Mouse (Mus musculus) limb, embryonic 14.5 days (tissue): Measurements from ENCODE around the gene Ackr3. TPM values are rescaled to one million over a fixed set of nuclear protein-coding genes. Genes with fewer than 3 reads are reported as not detected.

Experiments
- ATAC-seq: fragments of 200-750 bp; cut with Nextera tagmentation; 2 replicates; pipeline ENCODE4 v1.8.0; 2017; ENCODE audit warnings: low read depth, moderate number of reproducible peaks, moderate TSS enrichment; ENCODE audit not compliant: low FRiP score
- DNase-seq: peaks from one replicate; pipeline ENCODE4 v3.0.0-alpha.2; 2015; ENCODE audit warnings: low spot score
- H3K27ac ChIP-seq: fragments of 300-500 bp; sonication (generic); replicated peaks from 2 replicates; pipeline ENCODE4 v1.5.1; 2014; ENCODE audit warnings: low read depth, mild to moderate bottlenecking, low read length, moderate library complexity, mixed read lengths
- H3K27me3 ChIP-seq: fragments of 300-500 bp; sonication (generic); 2 replicates; pipeline ENCODE4 v1.6.1; 2014; ENCODE audit warnings: low read length, mixed read lengths; ENCODE audit not compliant: control insufficient read depth, insufficient read depth
- H3K36me3 ChIP-seq: fragments of 300-500 bp; sonication (generic); 2 replicates; pipeline ENCODE4 v1.6.1; 2014; ENCODE audit warnings: mild to moderate bottlenecking, low read length, moderate library complexity, mixed read lengths; ENCODE audit not compliant: control insufficient read depth, insufficient read depth
- H3K4me1 ChIP-seq: fragments of 300-500 bp; sonication (generic); 2 replicates; pipeline ENCODE4 v1.6.1; 2014; ENCODE audit warnings: antibody characterized with exemption, low read length, mixed read lengths; ENCODE audit not compliant: control insufficient read depth, insufficient read depth
- H3K4me2 ChIP-seq: fragments of 300-500 bp; sonication (generic); replicated peaks from 2 replicates; pipeline ENCODE4 v1.6.1; 2014; ENCODE audit warnings: low read depth, mild to moderate bottlenecking, low read length, moderate library complexity; ENCODE audit not compliant: severe bottlenecking
- H3K4me3 ChIP-seq: fragments of 300-500 bp; sonication (generic); replicated peaks from 2 replicates; pipeline ENCODE4 v1.5.1; 2014; ENCODE audit warnings: low read length
- H3K9ac ChIP-seq: fragments of 300-500 bp; sonication (generic); 2 replicates; pipeline ENCODE4 v1.6.1; 2014; ENCODE audit warnings: mild to moderate bottlenecking, low read depth, low read length, moderate library complexity; ENCODE audit not compliant: severe bottlenecking
- H3K9me3 ChIP-seq: fragments of 300-500 bp; sonication (generic); 2 replicates; pipeline ENCODE4 v1.6.1; 2016; ENCODE audit warnings: low read length; ENCODE audit not compliant: control insufficient read depth
- POLR2A ChIP-seq: fragments of 200-500 bp; IDR thresholded peaks from 2 replicates; pipeline ENCODE4 v1.8.0; 2012; ENCODE audit warnings: inconsistent platforms, mild to moderate bottlenecking, moderate library complexity, borderline replicate concordance; ENCODE audit not compliant: insufficient read depth, insufficient read length; ENCODE audit errors: extremely low read depth
- WGBS: fragments of 180-500 bp; shearing (Covaris S2); extraction: QIAGEN DNeasy Blood & Tissue Kit; methylation state at CpG from one replicate; pipeline ENCODE4 v1.1.7; 2014; 5-methylcytosine and 5-hydroxymethylcytosine counted together
- polyA plus RNA-seq, 2 experiments: library from polyadenylated mRNA; depleted of rRNA in 1 of 2; stranded (reverse) in 1 of 2; unstranded in 1 of 2; fragments of >200 nt; fragmentation: Nextera tagmentation in 1 of 2; extraction: Ambion mirVana in 1 of 2; gene quantifications; 2 replicates each; pipeline versions ENCODE4 v1.2.1 to v1.2.3; 2012 to 2014

Ackr3 gene
- polyA plus RNA-seq, 2 experiments = 49.7 to 93.8 TPM

GRCm38 (mm10) chr1:90204821-90205220 is 1.0 kb downstream of the Ackr3 start:
- WGBS = 38% methylated on average over 1 of the region's 1 CpGs
- H3K4me2 ChIP-seq = peak overlapping the region; percentile 62
- 0 out of 2 replicates have a peak, but pooled peaks cover 4% of the 10 kb centered on the region for H3K27me3 ChIP-seq
- peaks cover 48% of the 10 kb centered on the region for H3K4me1 ChIP-seq
- H3K36me3 ChIP-seq = peaks cover under 1% of the 10 kb centered on the region; the same call in 1 of the 2 replicates
- peak overlapping the region; percentile 83 for H3K9ac ChIP-seq
- peak overlapping the region; percentile 84 for H3K27ac ChIP-seq
- H3K9me3 ChIP-seq = no peaks in the 10 kb centered on the region
- ATAC-seq (no peak), DNase-seq (no peak)
- peak overlapping the region; percentile 63 for H3K4me3 ChIP-seq
- TF ChIP-seq POLR2A = no peak

DNA sequence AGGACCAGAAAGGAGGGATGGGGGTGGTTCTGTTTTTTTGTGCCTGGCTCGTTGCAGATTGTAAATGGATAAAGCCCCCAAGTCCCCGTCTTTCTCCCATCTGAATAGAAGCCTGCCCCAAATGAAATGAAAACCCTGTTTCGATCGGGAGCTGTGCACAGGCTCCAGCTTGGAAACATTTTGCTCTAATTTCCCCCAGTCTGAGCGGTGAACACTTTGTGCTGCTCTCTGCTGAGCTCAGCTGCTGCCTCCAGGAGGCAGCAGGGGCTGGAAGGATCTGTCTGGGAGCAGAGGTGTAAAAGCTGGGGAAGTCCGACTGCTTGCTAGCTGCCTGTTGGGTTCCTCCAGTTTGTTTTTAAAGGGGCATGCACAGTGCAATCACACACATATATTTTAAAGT is 1.4 kb downstream of the Ackr3 start:
- Histone ChIP-seq H3K4me1 (peaks cover 48% of the 10 kb centered on the region), H3K9me3 (no peaks in the 10 kb centered on the region), H3K4me3 (peak overlapping the region; percentile 63), H3K4me2 (peak overlapping the region; percentile 62), H3K9ac (peak overlapping the region; percentile 83), H3K27ac (peak overlapping the region; percentile 84), H3K27me3 (0 out of 2 replicates have a peak, but pooled peaks cover 4% of the 10 kb centered on the region), H3K36me3 (peaks cover 5% of the 10 kb centered on the region; the same call in 1 of the 2 replicates)
- ATAC-seq (peak; percentile 70), DNase-seq (peak; percentile 83)
- peak; percentile 63; the same call in 1 of the 2 replicates for TF ChIP-seq POLR2A
- 1% methylated on average over 6 of the region's 6 CpGs for WGBS

GRCm38 (mm10) chr1:90206684-90207083 is 2.9 kb downstream of the Ackr3 start:
- H3K27ac ChIP-seq = no peak overlapping the region
- H3K4me3 ChIP-seq = peak overlapping the region; percentile 63
- no peak for TF ChIP-seq POLR2A
- DNase-seq = no peak
- H3K27me3 ChIP-seq = 0 out of 2 replicates have a peak, but pooled peaks cover 4% of the 10 kb centered on the region
- H3K9ac ChIP-seq = peak overlapping the region; percentile 46
- no peaks in the 10 kb centered on the region for H3K9me3 ChIP-seq
- peaks cover 11% of the 10 kb centered on the region; the same call in 1 of the 2 replicates for H3K36me3 ChIP-seq
- H3K4me1 ChIP-seq = peaks cover 48% of the 10 kb centered on the region
- H3K4me2 ChIP-seq = peak overlapping the region; percentile 62
- ATAC-seq = no peak
- 51% methylated on average over 3 of the region's 3 CpGs for WGBS

DNA sequence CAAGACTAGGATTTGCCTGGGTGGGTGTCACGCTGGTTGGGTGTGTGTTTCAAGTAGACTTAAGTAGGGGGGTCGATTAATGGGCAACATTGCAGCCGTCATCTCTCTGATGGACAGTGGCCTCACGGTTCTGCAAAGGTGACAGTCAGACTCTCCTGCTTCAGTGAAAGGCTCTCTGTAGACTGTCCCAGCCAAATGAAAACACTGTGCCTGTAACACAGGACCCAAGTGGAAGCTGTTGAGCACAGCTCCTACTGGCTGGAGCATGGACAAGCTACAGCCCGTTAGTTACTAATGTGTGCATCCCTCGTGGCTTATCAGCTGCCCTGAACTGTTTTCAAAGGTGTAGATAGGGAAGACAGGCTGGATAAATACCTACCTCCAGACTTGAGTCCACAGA is 3.5 kb downstream of the Ackr3 start:
- TF ChIP-seq POLR2A = no peak
- peak overlapping the region; percentile 46 for H3K9ac ChIP-seq
- WGBS = 57% methylated on average over 6 of the region's 6 CpGs
- no peak overlapping the region for H3K27ac ChIP-seq
- peaks cover 45% of the 10 kb centered on the region for H3K4me1 ChIP-seq
- H3K4me2 ChIP-seq = peak overlapping the region; percentile 62
- H3K9me3 ChIP-seq = no peaks in the 10 kb centered on the region
- no peak for ATAC-seq
- H3K27me3 ChIP-seq = 0 out of 2 replicates have a peak, but pooled peaks cover 4% of the 10 kb centered on the region
- H3K36me3 ChIP-seq = peaks cover 15% of the 10 kb centered on the region; the same call in 1 of the 2 replicates
- H3K4me3 ChIP-seq = peak overlapping the region; percentile 63
- DNase-seq = no peak

DNA sequence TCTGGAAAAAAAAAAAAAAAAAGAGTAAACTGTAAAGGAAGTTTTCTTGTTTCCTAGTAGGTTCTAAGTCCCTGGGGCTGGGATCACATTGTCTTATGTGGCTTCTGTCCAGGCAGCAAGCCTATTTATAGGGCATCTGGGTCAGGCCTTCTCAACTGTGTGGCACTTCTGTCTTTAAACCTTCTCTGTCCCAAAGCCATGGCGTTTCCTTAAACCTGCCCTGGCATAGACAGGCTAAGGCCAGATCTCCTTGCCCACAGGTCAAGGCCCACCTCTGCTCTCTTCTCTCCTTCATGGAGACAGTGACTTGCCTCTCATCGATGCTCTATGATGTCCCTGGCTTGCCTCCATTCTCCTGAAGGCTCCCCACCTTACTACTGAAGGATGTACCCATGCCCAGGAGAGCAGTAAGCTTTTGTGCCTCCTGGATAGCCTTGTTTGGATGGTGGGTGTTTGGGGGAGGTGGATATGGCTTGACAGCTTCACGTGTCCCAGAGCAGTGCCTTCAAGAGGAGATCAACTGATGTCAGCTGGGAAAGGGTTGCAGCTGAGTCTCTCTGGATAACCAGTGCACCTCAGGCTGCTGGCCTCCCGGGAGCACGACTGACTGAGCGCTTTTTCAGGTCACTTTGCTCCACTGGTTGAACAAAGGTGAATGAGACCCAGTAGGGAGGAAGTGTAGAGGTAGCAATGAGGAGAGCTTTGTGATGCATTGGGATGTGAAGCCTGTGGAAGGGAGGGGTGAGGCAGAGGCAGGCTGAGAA is 4.1 kb downstream of the Ackr3 start:
- Histone ChIP-seq H3K4me1 (peaks cover 38% of the 10 kb centered on the region), H3K27ac (no peak overlapping the region), H3K4me3 (peak overlapping the region; percentile 63)

More for the DNA sequence above, 4.1 kb downstream of the Ackr3 start:
- ATAC-seq (no peak), DNase-seq (no peak)
- no peak for TF ChIP-seq POLR2A
- H3K9ac ChIP-seq = peak overlapping the region; percentile 46; the same call in 1 of the 2 replicates
- peaks cover 18% of the 10 kb centered on the region for H3K36me3 ChIP-seq
- H3K4me2 ChIP-seq = peak overlapping the region; percentile 62
- H3K27me3 ChIP-seq = no peaks in the 10 kb centered on the region
- 66% methylated on average over 6 of the region's 6 CpGs for WGBS
- H3K9me3 ChIP-seq = no peaks in the 10 kb centered on the region
